Mouse (Mus musculus): Measurements from ENCODE around the gene Krit1. TPM values are rescaled to one million over a fixed set of nuclear protein-coding genes. Genes with fewer than 3 reads are reported as not detected.
"Not testable (repeated sequence)": the region's sequence is repeated elsewhere in the genome, so short reads cannot be mapped to it uniquely, and the experiment has no call there.

The Krit1 gene
- polyA plus RNA-seq, 1 experiment: 4.2 TPM

DNA sequence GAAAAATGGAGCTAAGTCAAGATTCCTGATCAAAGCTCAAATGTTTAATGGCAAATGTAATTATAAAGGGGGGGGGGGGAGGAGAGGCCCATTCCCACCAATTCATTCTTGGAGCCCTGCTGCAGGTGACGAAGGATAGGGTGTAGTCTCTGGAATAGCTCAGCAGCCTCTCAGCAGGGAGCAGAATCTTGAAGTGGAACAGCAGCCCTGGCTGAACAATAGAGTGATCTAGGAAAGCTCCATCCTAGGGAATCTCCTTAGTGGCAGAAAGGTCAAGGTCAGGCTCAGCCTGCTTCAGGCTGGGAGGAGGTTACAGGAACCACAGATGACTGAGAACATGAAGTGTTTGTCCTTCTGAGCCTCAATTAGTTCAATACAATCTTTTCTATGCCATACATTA, 69.4 kb downstream of the Krit1 start:
- WGBS: 62% methylated on average over 1 of the region's 1 CpGs

DNA sequence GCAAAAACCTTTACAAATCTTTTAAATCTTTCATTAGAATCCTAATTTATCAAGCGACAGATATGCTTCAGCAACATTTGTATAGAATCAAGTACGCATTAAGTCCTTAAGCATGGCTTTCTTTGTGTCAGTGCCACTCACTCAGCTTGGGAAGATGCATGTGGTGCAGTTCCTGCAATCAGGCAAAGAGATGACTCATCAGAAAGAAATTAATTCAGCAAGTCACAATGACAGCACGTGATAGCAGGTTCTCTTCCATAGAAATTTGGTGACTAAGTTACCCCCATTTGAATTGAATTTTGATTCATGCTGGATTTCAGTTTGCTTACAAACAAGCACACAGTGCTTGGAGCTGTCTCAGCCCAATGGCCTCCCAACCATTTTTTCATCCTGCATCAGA, 70.5 kb downstream of the Krit1 start:
- DNase-seq (ENCODE audit: low read depth, low spot score): no peak
- WGBS: 83% methylated on average over 3 of the region's 3 CpGs

More for the DNA sequence above, 69.4 kb downstream of the Krit1 start:
- no peak for DNase-seq (ENCODE audit: low read depth, low spot score)

DNA sequence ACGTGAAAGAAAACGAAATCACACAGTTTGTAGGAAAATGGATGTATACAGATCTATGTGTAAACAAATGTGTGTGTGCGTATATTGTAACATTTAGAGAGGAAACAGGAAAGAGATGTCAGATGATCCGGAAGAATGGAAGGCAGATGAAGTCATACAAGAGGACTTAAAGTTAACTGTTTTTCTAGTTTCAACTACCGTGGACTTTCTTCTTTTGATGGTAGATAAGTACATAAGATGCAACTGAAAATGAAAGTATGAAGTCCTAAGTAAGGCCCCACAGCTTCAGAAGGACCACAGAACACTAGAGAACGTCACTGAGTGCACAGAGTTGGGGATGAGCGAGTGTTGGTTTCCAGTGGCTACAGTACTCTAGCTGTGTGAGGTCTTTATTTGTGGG, 83.9 kb downstream of the Krit1 start:
- DNase-seq (ENCODE audit: low read depth, low spot score): not testable (repeated sequence)
- 78% methylated on average over 7 of the region's 7 CpGs for WGBS

DNA sequence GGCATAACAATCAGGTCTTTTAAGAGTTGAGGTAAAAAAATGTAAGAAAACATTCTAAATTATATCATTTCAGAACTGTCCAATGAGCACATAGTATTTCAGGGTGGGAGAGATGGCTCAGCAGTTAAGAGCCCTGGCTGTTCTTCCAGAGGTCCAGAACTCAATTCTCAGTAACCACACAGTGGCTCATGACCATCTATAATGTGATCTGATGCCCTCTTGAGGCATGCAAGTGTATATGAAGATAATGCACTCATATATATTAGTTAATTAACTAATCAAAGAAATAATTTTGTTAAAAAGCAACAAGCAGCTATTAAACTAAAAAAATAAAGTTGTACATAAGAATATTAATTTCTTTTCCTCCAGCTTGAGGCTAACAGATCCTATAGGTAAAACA, 86.2 kb downstream of the Krit1 start:
- DNase-seq (ENCODE audit: low read depth, low spot score): no peak

DNA sequence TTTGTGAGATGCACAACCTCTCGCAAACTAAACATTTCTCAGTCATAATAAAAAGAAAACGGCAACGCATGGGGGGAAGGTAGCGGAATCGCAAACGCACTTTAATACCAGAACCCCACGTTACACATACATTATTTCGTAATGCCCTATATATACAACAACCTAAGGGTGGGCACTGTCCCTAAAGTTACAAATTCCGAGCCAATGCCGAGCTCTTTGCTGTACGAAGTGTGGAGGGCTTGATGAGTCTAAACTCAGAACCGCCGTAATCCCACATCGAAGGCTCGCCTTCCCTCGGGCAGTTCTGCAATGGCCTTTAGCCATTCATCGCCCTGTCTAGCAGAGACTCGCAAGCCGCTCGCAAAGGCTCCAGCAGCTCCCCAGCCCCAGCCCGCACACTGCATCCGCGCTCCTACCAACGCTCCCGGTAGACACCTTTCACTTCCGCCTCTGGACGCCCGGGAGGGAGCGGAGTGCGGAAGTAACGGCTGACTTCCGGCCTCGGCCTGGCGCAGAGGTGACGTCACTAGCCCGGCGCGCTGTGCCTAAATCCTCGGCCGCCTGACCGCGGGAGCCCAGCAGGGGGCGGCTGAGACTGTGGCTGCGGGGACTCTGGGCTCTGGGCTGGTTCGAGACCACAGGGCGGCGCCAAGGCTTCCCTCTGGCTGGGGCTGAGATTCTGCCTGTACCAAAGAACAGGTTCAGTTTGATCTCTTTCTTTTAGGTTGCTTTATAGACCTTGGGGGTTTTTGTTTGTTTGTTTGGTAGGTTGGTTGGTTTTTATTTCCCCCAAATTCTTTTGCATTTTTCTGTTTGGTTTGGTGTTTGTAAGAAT, 90.7 kb downstream of the Krit1 start, which contains the start of gene Mterf1a:
TSS of gene Mterf1a (minus strand) at position 475 of the 835 bp plus-strand sequence.
- DNase-seq (ENCODE audit: low read depth, low spot score): not testable (repeated sequence)
- under 1% methylated on average over 10 of the region's 47 CpGs for WGBS

DNA sequence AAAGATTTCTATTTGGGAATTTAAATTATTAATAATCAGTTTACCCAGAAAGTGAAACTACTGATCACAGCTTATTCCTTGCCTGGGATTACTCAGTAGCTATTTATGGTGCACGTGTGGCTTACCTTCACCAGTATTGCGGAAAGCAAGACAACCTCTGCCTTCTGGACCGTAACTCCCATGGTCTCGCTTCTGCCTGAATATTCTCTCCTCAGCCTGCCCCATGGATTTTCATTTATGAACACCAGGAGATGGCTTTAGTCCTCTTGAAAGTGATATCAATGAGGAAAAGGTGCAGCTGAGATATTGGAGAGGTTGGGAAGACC, 91.3 kb downstream of the Krit1 start:
- WGBS: 93% methylated on average over 4 of the region's 4 CpGs
- DNase-seq (ENCODE audit: low read depth, low spot score): not testable (repeated sequence)

Other genes starting within 250 kb of the Krit1 start
- 0.20 and 1.1 TPM in 2 replicates for gene 1700109H08Rik, start 231.6 kb upstream of the Krit1 start, polyA plus RNA-seq (2012; rRNA removed)
- gene Pex1, start 207.1 kb upstream of the Krit1 start, polyA plus RNA-seq (2012; rRNA removed): 5.3 and 8.2 TPM in 2 replicates
- 3.8 and 4.4 TPM in 2 replicates for gene Rbm48, start 206.6 kb upstream of the Krit1 start, polyA plus RNA-seq (2012; rRNA removed)
- not detected in 2 replicates for gene Tmbim7, start 152.0 kb upstream of the Krit1 start, polyA plus RNA-seq (2012; rRNA removed)
- gene Gatad1, start 146.0 kb upstream of the Krit1 start, polyA plus RNA-seq (2012; rRNA removed): 38.3 and 39.9 TPM in 2 replicates
- 6.0 and 10.7 TPM in 2 replicates for gene Ankib1, start 259 bp upstream of the Krit1 start, polyA plus RNA-seq (2012; rRNA removed)
- gene Lrrd1, start 42.0 kb downstream of the Krit1 start, polyA plus RNA-seq (2012; rRNA removed): 0.06 TPM in 1 of 2 replicates, not detected in the other
- 0.77 and 1.4 TPM in 2 replicates for gene Mterf1a, start 90.7 kb downstream of the Krit1 start, polyA plus RNA-seq (2012; rRNA removed)
- 4.3 and 9.3 TPM in 2 replicates for gene Akap9, start 124.9 kb downstream of the Krit1 start, polyA plus RNA-seq (2012; rRNA removed)